Mouse (Mus musculus): ENCODE measurements at regions not wholly inside any gene's neighbourhood (a gene's known extent, or its start where the extent isn't known, plus 50 kb on each side); places are given as distances from the start of the nearest gene placed in this dataset.

- TF ChIP-seq MAFK (IDR thresholded peaks at IDR 0.05; ENCODE audit: insufficient read depth, low read depth, low read length): no peak
- TF ChIP-seq ZC3H11A (IDR thresholded peaks at IDR 0.05; ENCODE audit: borderline replicate concordance, low read depth, low read length): no peak
Observed at GRCm38 (mm10) chr6:4413201-4413600, 91.4 kb upstream of the Col1a2 start.
